Mouse (Mus musculus): Measurements from ENCODE around the gene Fubp1.

The Fubp1 gene

GRCm38 (mm10) chr3:152231333-152232100, 21.3 kb downstream of the Fubp1 start:
- no peak for DNase-seq (ENCODE audit: low read depth, low spot score)

- no peak for DNase-seq (ENCODE audit: low read depth, low spot score)
Measured at GRCm38 (mm10) chr3:152235238-152235637, 25.0 kb downstream of the Fubp1 start.

GRCm38 (mm10) chr3:152235805-152236204, 25.6 kb downstream of the Fubp1 start:
- DNase-seq (ENCODE audit: low read depth, low spot score) = no peak

- no peak for DNase-seq (ENCODE audit: low read depth, low spot score)
Measured at GRCm38 (mm10) chr3:152238836-152239235, 28.6 kb downstream of the Fubp1 start.

- DNase-seq (ENCODE audit: low read depth, low spot score) = no peak
Measured at GRCm38 (mm10) chr3:152239592-152239991, 29.4 kb downstream of the Fubp1 start.

DNA sequence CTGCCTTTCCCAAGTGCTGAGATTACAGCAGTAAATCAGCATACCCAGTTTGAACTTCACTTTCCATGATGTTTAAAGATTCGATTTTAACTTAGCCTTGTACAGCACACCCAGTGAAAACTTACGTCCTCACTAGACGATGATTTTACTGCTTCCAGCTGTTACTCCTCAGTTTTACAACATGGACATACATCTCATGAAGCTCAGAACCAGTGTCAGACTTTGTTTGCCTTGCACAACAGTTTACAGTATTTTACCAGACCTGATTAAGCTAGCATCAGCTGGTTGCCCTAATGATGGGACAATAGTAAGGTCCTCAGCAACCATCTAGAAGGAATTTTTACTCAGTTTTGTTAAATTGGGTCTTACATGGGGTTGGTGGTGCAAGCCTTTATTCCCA, 30.9 kb downstream of the Fubp1 start:
- no peak for DNase-seq (ENCODE audit: low read depth, low spot score)

GRCm38 (mm10) chr3:152243304-152243703, 33.1 kb downstream of the Fubp1 start:
- no peak for DNase-seq (ENCODE audit: low read depth, low spot score)

GRCm38 (mm10) chr3:152245273-152245910, 35.2 kb downstream of the Fubp1 start:
- no peak for DNase-seq (ENCODE audit: low read depth, low spot score)

DNA sequence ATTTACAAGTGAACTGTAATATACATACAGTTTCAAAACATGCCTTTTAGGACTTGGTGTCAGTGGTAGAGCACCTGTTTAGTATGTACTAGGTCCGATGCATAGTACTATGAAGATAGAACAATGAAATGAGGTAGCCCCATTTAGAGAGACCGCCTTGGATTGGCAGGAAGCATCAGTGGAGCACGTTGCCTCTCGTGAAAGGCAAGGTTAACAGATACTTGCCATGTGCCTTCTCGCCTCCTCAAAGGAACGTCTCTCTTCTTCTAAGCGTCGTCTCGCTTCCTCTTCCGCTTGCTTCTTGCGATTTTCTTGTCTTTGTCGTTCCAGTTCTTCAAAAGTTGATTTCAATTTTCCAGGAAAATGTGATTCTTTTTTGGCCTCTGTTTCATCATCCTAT, 37.5 kb downstream of the Fubp1 start:
- DNase-seq (ENCODE audit: low read depth, low spot score) = no peak

DNA sequence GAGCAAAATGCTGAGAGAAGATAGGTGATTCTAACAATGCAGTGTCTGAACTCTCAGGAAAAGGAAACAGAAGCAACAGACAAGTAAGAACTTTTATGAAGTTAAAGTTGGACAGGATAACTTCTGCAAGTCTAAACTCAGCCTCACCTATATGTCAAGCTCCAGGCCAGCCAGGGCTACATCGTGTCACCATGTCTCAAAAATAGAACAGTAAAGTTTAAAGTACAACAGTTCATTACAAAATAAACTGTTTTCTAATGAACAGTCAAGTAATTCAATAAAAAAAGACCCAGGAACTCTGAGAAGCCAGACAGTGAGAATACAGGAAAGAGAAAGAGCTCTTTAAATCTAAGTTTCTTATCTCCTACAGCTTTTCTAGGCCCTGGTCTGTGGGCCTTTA, 40.3 kb downstream of the Fubp1 start:
- no peak for DNase-seq (ENCODE audit: low read depth, low spot score)

DNA sequence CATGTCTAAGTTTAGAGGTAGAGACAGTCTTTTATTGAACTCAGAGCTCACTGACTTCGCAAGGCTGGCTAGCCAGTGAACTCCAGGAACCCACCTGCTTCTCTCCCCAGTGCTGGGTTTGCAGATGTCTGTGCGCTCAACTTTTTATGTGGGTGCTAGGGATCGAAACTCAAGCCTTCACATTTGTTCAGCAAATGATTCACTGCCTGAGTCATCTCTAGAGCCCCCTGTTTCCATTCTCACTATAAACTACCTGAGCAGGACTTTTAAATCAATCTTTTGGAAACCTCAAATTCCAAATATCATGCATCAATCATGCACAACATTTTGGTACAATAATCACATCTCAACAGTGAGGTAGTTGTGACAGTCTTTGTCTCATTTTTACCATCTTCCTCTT, 47.3 kb downstream of the Fubp1 start:
- no peak for DNase-seq (ENCODE audit: low read depth, low spot score)

GRCm38 (mm10) chr3:152259409-152259808, 49.2 kb downstream of the Fubp1 start:
- peak; percentile 67 for DNase-seq (ENCODE audit: low read depth, low spot score)

- no peak for DNase-seq (ENCODE audit: low read depth, low spot score)
Measured at GRCm38 (mm10) chr3:152260362-152260761, 50.1 kb downstream of the Fubp1 start.

- DNase-seq (ENCODE audit: low read depth, low spot score) = no peak
Measured at GRCm38 (mm10) chr3:152261436-152261835, 51.2 kb downstream of the Fubp1 start.

DNA sequence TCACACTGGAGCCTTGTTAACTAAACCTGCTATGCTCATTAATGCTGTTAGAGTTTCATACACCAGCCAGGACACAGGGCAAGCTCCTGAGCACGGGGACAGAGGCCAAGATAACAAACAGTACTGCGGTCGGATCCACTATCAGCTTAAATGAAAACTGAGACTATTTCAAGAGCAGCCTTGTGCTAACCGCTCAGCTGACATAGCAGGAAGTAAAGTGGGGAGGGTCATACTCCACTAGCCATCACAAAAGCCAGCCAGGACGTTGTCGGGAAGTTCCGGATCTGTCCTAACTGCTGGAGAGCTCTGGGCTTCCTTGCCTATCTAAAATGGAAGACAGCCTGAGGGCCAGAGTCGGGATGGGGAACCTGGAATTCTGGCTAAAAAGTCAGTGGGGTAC, 51.7 kb downstream of the Fubp1 start:
- no peak for DNase-seq (ENCODE audit: low read depth, low spot score)

DNA sequence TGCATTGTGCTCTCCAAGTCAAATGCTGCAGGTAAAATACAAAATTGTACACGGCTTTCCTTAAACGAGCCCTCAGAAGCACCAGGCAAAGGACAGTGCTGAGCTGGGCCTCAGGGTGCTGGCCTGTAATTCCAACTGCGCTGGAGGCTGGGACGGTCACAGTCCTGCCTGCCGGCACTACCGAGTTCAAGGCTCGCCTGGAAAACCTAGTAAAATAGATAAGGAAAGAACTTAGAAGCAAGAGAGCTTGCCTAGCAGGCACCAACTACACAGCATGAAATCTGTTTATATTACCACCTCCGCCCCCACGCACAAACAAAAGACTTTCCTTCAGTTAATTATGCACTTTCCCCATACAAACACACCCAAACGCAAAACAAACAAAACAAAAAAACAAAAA, 54.2 kb downstream of the Fubp1 start:
- DNase-seq (ENCODE audit: low read depth, low spot score) = no peak

- DNase-seq (ENCODE audit: low read depth, low spot score) = no peak
Measured at GRCm38 (mm10) chr3:152264830-152265229, 54.6 kb downstream of the Fubp1 start.

- no peak for DNase-seq (ENCODE audit: low read depth, low spot score)
Measured at GRCm38 (mm10) chr3:152265351-152266035, 55.3 kb downstream of the Fubp1 start.

GRCm38 (mm10) chr3:152266036-152266421, 55.8 kb downstream of the Fubp1 start, which contains the start of gene Nexn:
TSS of gene Nexn (minus strand) at chr3:152266350.
- no peak for DNase-seq (ENCODE audit: low read depth, low spot score)

GRCm38 (mm10) chr3:152268099-152268498, 57.9 kb downstream of the Fubp1 start:
- no peak for DNase-seq (ENCODE audit: low read depth, low spot score)

GRCm38 (mm10) chr3:152271071-152271710, 61.0 kb downstream of the Fubp1 start:
- no peak for DNase-seq (ENCODE audit: low read depth, low spot score)

GRCm38 (mm10) chr3:152271876-152272275, 61.7 kb downstream of the Fubp1 start:
- no peak for DNase-seq (ENCODE audit: low read depth, low spot score)

Measured in WW6 (cell line).